12 mouse cellular contexts compared by ENCODE assay signal in genomic region chr2:27175696-27176267, GRCm38 (mm10). TPM values are rescaled to one million over a fixed set of nuclear protein-coding genes. Genes with fewer than 3 reads are reported as not detected.
DNase-seq lines count a peak whose midpoint lies in the region; ATAC-seq and TF ChIP-seq lines count a peak whose summit lies in the region.
"Had no signal": no experiment of that assay in that cellular context is flagged by ENCODE, and none has a peak within 500 bp of the region (broad histone marks: within the 10 kb centered on the region; RNA-seq: fewer than 3 reads in every experiment).

No protein-coding gene starts in this region.

- H3K4me3 ChIP-seq in forebrain, postnatal 0 days (ENCODE audit: low read depth, low read length), result no peak overlapping the region
- H3K4me3 ChIP-seq in forebrain, embryonic 11.5 days (ENCODE audit: low read depth, low read length), result no peak overlapping the region
- no peak overlapping the region for H3K4me3 ChIP-seq in forebrain, embryonic 10.5 days
- H3K4me3 ChIP-seq: embryonic facial prominence, embryonic 15.5 days; neural tube, embryonic 13.5 days had no signal

- DNase-seq in forebrain, postnatal 0 days, result peak; percentile 24
- no peak for DNase-seq in forebrain, embryonic 11.5 days (ENCODE audit: low spot score)
- peak; percentile 56 to 60 for DNase-seq in right cerebral cortex, postnatal 10 days (ENCODE audit: low spot score in 2 of 2)
- DNase-seq in right cerebral cortex, adult 2 months (ENCODE audit: low spot score in 2 of 2), result no peak
- DNase-seq in heart, postnatal 10 days, result peak; percentile 63 to 68
- peak; percentile 36 to 47 for DNase-seq in thymus, postnatal 10 days (ENCODE audit: low spot score in 2 of 2)
- no peak for DNase-seq in urinary bladder, postnatal 10 days (ENCODE audit: low spot score)
- DNase-seq in forebrain, embryonic 10.5 days (ENCODE audit: extremely low spot score, low spot score), result no peak

- no peaks in the 10 kb centered on the region for H3K4me1 ChIP-seq in forebrain, postnatal 0 days (ENCODE audit: insufficient read depth)
- H3K4me1 ChIP-seq in forebrain, embryonic 11.5 days (replicated peaks; ENCODE audit: control insufficient read depth, insufficient read depth, low read length), result 0 out of 2 replicates have a peak, but pooled peaks cover 2% of the 10 kb centered on the region
- H3K4me1 ChIP-seq in forebrain, embryonic 10.5 days, result 0 out of 2 replicates have a peak, but pooled peaks cover 4% of the 10 kb centered on the region
- H3K4me1 ChIP-seq: neural tube, embryonic 13.5 days had no signal

- H3K9me3 ChIP-seq in forebrain, postnatal 0 days (ENCODE audit: low read length), result no peaks in the 10 kb centered on the region
- no peaks in the 10 kb centered on the region for H3K9me3 ChIP-seq in forebrain, embryonic 11.5 days (ENCODE audit: control insufficient read depth, low read length)
- no peaks in the 10 kb centered on the region for H3K9me3 ChIP-seq in forebrain, embryonic 10.5 days
- H3K9me3 ChIP-seq: embryonic facial prominence, embryonic 15.5 days; neural tube, embryonic 13.5 days had no signal

- TF ChIP-seq CTCF in forebrain, postnatal 0 days (IDR thresholded peaks at IDR 0.05; ENCODE audit: low read depth), result no peak

- ATAC-seq in forebrain, postnatal 0 days, result no peak
- ATAC-seq in forebrain, embryonic 11.5 days (replicated peaks; ENCODE audit: low FRiP score), result no peak

- intact Hi-C loops in heart, postnatal 10 days (cut with DNase I), result no loop called here

- no peak overlapping the region for H3K27ac ChIP-seq in forebrain, postnatal 0 days (ENCODE audit: low read depth, low read length)
- H3K27ac ChIP-seq in forebrain, embryonic 11.5 days (ENCODE audit: low read depth, low read length), result no peak overlapping the region
- no peak overlapping the region for H3K27ac ChIP-seq in forebrain, embryonic 10.5 days
- H3K27ac ChIP-seq: embryonic facial prominence, embryonic 15.5 days; hindbrain, embryonic 14.5 days; macrophage; neural tube, embryonic 13.5 days had no signal

- no peak overlapping the region for H3K9ac ChIP-seq in forebrain, postnatal 0 days
- no peak overlapping the region for H3K9ac ChIP-seq in forebrain, embryonic 11.5 days (ENCODE audit: low read length)
- H3K9ac ChIP-seq: embryonic facial prominence, embryonic 15.5 days; hindbrain, embryonic 14.5 days; neural tube, embryonic 13.5 days had no signal

- H3K36me3 ChIP-seq in forebrain, postnatal 0 days (ENCODE audit: insufficient read depth), result no peaks in the 10 kb centered on the region
- H3K36me3 ChIP-seq in forebrain, embryonic 11.5 days (ENCODE audit: control insufficient read depth, insufficient read depth, low read length), result no peaks in the 10 kb centered on the region
- no peaks in the 10 kb centered on the region for H3K36me3 ChIP-seq in forebrain, embryonic 10.5 days (replicated peaks)
- H3K36me3 ChIP-seq: embryonic facial prominence, embryonic 15.5 days; neural tube, embryonic 13.5 days had no signal

- WGBS in forebrain, postnatal 0 days, result 73% methylated on average over 10 of the region's 10 CpGs
- WGBS in forebrain, embryonic 11.5 days, result 87% methylated on average over 10 of the region's 10 CpGs
- WGBS in forebrain, embryonic 10.5 days, result 84% methylated on average over 10 of the region's 10 CpGs

- no peaks in the 10 kb centered on the region for H3K27me3 ChIP-seq in forebrain, postnatal 0 days (ENCODE audit: insufficient read depth, low read length)
- H3K27me3 ChIP-seq in forebrain, embryonic 11.5 days (ENCODE audit: control insufficient read depth, insufficient read depth, low read length), result no peaks in the 10 kb centered on the region
- H3K27me3 ChIP-seq in forebrain, embryonic 10.5 days (ENCODE audit: poor library complexity, severe bottlenecking), result no peaks in the 10 kb centered on the region
- H3K27me3 ChIP-seq: neural tube, embryonic 13.5 days had no signal

- H3K4me2 ChIP-seq in forebrain, postnatal 0 days (ENCODE audit: low read depth), result no peak overlapping the region
- H3K4me2 ChIP-seq in forebrain, embryonic 11.5 days (ENCODE audit: low read depth, low read length, severe bottlenecking), result no peak overlapping the region
- H3K4me2 ChIP-seq: embryonic facial prominence, embryonic 15.5 days; hindbrain, embryonic 14.5 days; neural tube, embryonic 13.5 days had no signal

RNA-seq across cellular contexts. Expression of gene Dbh, which starts 10.7 kb away (rescaled TPM):
- 0.05 and 0.15 TPM in 2 replicates for total RNA-seq in forebrain, postnatal 0 days (2014; rRNA removed)
- 0.09 and 0.15 TPM in 2 replicates for polyA plus RNA-seq in forebrain, postnatal 0 days (2015; fragmentation: Nextera tagmentation; extraction: Ambion mirVana)
- not detected in 2 replicates for polyA plus RNA-seq in forebrain, embryonic 11.5 days (2014; fragmentation: Nextera tagmentation; extraction: Ambion mirVana)
- 1 to 10 TPM; 2.3 to 2.5 TPM for total RNA-seq in heart, postnatal 10 days (2021)
- not detected in 2 replicates for polyA plus RNA-seq in forebrain, embryonic 10.5 days (2016; fragmentation: Nextera tagmentation; extraction: Ambion mirVana)
- polyA plus RNA-seq: macrophage had no signal

RNA-seq across cellular contexts. Expression of gene Fam163b, which starts 33.5 kb away (rescaled TPM):
- total RNA-seq in forebrain, postnatal 0 days (2014; rRNA removed), result 7.5 and 7.8 TPM in 2 replicates
- polyA plus RNA-seq in forebrain, postnatal 0 days (2015; fragmentation: Nextera tagmentation; extraction: Ambion mirVana), result 23.9 and 26.2 TPM in 2 replicates
- 0.09 TPM in 1 of 2 replicates, not detected in the other for polyA plus RNA-seq in forebrain, embryonic 11.5 days (2014; fragmentation: Nextera tagmentation; extraction: Ambion mirVana)
- total RNA-seq in heart, postnatal 10 days (2021), result under 1 TPM; 0.37 to 0.38 TPM
- polyA plus RNA-seq in forebrain, embryonic 10.5 days (2016; fragmentation: Nextera tagmentation; extraction: Ambion mirVana), result 0.05 and 0.16 TPM in 2 replicates
- polyA plus RNA-seq: macrophage had no signal

Comparison
In these comparisons a context has a peak if more than half of its experiments do, and no peak if none do; other contexts are left out.
1. DNase-seq: peak in forebrain, postnatal 0 days (single experiment), right cerebral cortex, postnatal 10 days (2 of 2), heart, postnatal 10 days (2 of 2) and thymus, postnatal 10 days (2 of 2); none in forebrain, embryonic 11.5 days (single experiment), right cerebral cortex, adult 2 months (0 of 2), urinary bladder, postnatal 10 days (single experiment) and forebrain, embryonic 10.5 days (single experiment).
2. RNA of gene Fam163b, which starts 33.5 kb away (polyA plus RNA-seq): 23.9 to 26.2 TPM in forebrain, postnatal 0 days; 0.09 TPM in forebrain, embryonic 11.5 days and 0.05 to 0.16 TPM in forebrain, embryonic 10.5 days; every median in the first group is over 10 times any median in the second.